Mouse (Mus musculus): ENCODE results near the gene Cenpm. TPM values are rescaled to one million over a fixed set of nuclear protein-coding genes. Genes with fewer than 3 reads are reported as not detected.

Gene Cenpm
- polyA plus RNA-seq, 1 experiment from 2014 or later: 51.7 TPM

GRCm38 (mm10) chr15:82274927-82275901 lies 30.7 kb upstream of the Cenpm start:
- ATAC-seq (ENCODE audit: low read depth) (peak; percentile 59), DNase-seq (ENCODE audit: low spot score) (peak; percentile 61)
- Histone ChIP-seq H3K36me3 (ENCODE audit: control insufficient read depth, insufficient read depth, low read length) (no peaks in the 10 kb centered on the region), H3K27ac (replicated peaks; ENCODE audit: low read depth, low read length) (no peak overlapping the region; the same call in 1 of the 2 replicates), H3K4me2 (ENCODE audit: low read depth, low read length) (peak overlapping the region; percentile 97), H3K27me3 (replicated peaks; ENCODE audit: control insufficient read depth, insufficient read depth, low read length) (peaks cover 21% of the 10 kb centered on the region), H3K9ac (ENCODE audit: low read depth, low read length) (peak overlapping the region; percentile 69), H3K9me3 (ENCODE audit: control insufficient read depth, low read length) (no peaks in the 10 kb centered on the region), H3K4me1 (ENCODE audit: control insufficient read depth, insufficient read depth, low read length) (peaks cover 9% of the 10 kb centered on the region), H3K4me3 (ENCODE audit: low read depth, low read length) (peak overlapping the region; percentile 61)
- 0% methylated on average over 39 of the region's 86 CpGs for WGBS

GRCm38 (mm10) chr15:82274593-82274926 lies 30.0 kb upstream of the Cenpm start, which contains the start of gene Sept3:
Sept3 (plus strand) TSS chr15:82274893.
- Histone ChIP-seq H3K9ac (ENCODE audit: low read depth, low read length) (peak within 1 kb of the TSS; percentile 69), H3K4me3 (ENCODE audit: low read depth, low read length) (peak within 1 kb of the TSS; percentile 61), H3K36me3 (ENCODE audit: control insufficient read depth, insufficient read depth, low read length) (no peaks in the 10 kb centered on the region), H3K4me2 (ENCODE audit: low read depth, low read length) (peak within 1 kb of the TSS; percentile 97), H3K4me1 (ENCODE audit: control insufficient read depth, insufficient read depth, low read length) (peaks cover 9% of the 10 kb centered on the region), H3K27me3 (replicated peaks; ENCODE audit: control insufficient read depth, insufficient read depth, low read length) (peaks cover 21% of the 10 kb centered on the region), H3K27ac (replicated peaks; ENCODE audit: low read depth, low read length) (no peak within 1 kb of the TSS; the same call in 1 of the 2 replicates), H3K9me3 (ENCODE audit: control insufficient read depth, low read length) (no peaks in the 10 kb centered on the region)
- 31% methylated on average over 6 of the region's 6 CpGs for WGBS
- ATAC-seq (ENCODE audit: low read depth) (no peak), DNase-seq (ENCODE audit: low spot score) (no peak)

DNA sequence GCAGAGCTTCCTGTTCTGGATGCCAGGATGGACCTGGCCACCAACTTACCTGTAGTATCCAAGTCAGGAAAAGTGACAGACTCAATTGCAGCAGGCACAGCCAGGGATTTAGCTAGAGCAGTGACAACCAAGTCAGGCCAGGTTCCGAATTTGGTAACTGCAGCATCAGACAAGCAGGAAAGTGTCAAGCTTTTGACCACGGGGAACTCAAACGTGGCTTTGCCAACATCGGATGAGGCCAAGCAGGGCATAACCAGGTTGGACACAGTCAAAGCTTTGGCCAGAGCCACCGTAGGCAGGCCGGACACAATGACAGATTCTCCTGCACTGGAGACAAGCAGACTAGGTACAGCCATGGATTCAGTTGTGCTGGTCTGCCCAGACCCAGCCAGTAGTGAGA lies 27.7 kb upstream of the Cenpm start:
- H3K27me3 ChIP-seq (replicated peaks; ENCODE audit: control insufficient read depth, insufficient read depth, low read length): peaks cover 21% of the 10 kb centered on the region
- WGBS: 78% methylated on average over 6 of the region's 6 CpGs

DNA sequence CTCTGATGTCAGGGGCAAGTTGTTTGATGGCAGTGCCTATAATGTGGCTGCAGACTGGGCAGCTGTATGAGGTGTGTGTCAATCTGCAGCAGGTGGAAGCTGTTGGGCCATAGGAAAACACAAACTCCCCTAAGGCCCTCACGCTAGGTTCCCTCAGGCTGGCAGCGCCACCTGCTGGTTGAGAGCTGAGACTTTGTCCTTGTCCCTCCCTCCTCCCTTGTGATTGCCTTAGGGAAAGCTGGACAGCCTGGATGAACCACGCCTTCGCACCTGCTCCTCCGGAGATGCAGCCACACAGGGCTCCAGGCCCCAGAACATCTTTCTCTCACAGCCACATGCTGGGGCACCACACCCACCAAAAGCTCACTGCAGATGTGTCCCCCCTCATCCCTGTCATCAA lies 26.7 kb upstream of the Cenpm start:
- Histone ChIP-seq H3K27ac (replicated peaks; ENCODE audit: low read depth, low read length) (no peak overlapping the region), H3K4me3 (ENCODE audit: low read depth, low read length) (no peak overlapping the region), H3K27me3 (replicated peaks; ENCODE audit: control insufficient read depth, insufficient read depth, low read length) (peaks cover 21% of the 10 kb centered on the region), H3K4me1 (ENCODE audit: control insufficient read depth, insufficient read depth, low read length) (peaks cover 6% of the 10 kb centered on the region), H3K36me3 (ENCODE audit: control insufficient read depth, insufficient read depth, low read length) (no peaks in the 10 kb centered on the region), H3K9me3 (ENCODE audit: control insufficient read depth, low read length) (no peaks in the 10 kb centered on the region), H3K4me2 (ENCODE audit: low read depth, low read length) (no peak overlapping the region), H3K9ac (ENCODE audit: low read depth, low read length) (no peak overlapping the region)
- WGBS: 4% methylated on average over 4 of the region's 5 CpGs
- ATAC-seq (ENCODE audit: low read depth): peak; percentile 38; the same call in 1 of the 2 replicates
- peak; percentile 84 for DNase-seq (ENCODE audit: low spot score)

More for the DNA sequence above, 27.7 kb upstream of the Cenpm start:
- Histone ChIP-seq H3K4me1 (ENCODE audit: control insufficient read depth, insufficient read depth, low read length) (peaks cover 9% of the 10 kb centered on the region), H3K36me3 (ENCODE audit: control insufficient read depth, insufficient read depth, low read length) (no peaks in the 10 kb centered on the region), H3K27ac (replicated peaks; ENCODE audit: low read depth, low read length) (no peak overlapping the region), H3K4me3 (ENCODE audit: low read depth, low read length) (no peak overlapping the region), H3K4me2 (ENCODE audit: low read depth, low read length) (no peak overlapping the region), H3K9ac (ENCODE audit: low read depth, low read length) (no peak overlapping the region), H3K9me3 (ENCODE audit: control insufficient read depth, low read length) (no peaks in the 10 kb centered on the region)
- no peak for ATAC-seq (ENCODE audit: low read depth)
- no peak for DNase-seq (ENCODE audit: low spot score)

DNA sequence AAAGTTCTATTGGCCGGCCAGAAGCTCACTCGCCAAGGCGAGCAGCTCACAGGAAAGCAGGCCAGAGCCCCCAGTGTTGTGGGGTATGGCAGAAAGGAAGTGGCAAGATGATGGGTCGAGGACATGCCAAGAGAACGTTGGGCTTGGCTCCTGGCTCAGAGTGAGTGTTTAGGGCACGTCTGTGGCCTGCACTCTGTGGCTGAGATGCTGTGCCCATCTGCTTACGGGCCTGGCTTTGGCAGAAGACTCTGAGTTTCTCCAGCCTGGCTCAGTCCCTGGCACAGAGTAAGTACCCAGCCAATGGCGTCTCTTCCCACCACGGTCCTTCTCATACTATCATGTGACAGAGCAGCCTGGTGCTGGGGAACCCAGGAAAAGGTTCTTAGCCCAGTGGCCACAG lies 24.2 kb upstream of the Cenpm start:
- ATAC-seq (ENCODE audit: low read depth) (no peak), DNase-seq (ENCODE audit: low spot score) (no peak)
- Histone ChIP-seq H3K4me2 (ENCODE audit: low read depth, low read length) (no peak overlapping the region), H3K27ac (replicated peaks; ENCODE audit: low read depth, low read length) (no peak overlapping the region), H3K9ac (ENCODE audit: low read depth, low read length) (no peak overlapping the region), H3K4me3 (ENCODE audit: low read depth, low read length) (no peak overlapping the region), H3K27me3 (replicated peaks; ENCODE audit: control insufficient read depth, insufficient read depth, low read length) (peaks cover 13% of the 10 kb centered on the region; the same call in 1 of the 2 replicates), H3K4me1 (ENCODE audit: control insufficient read depth, insufficient read depth, low read length) (no peaks in the 10 kb centered on the region), H3K36me3 (ENCODE audit: control insufficient read depth, insufficient read depth, low read length) (no peaks in the 10 kb centered on the region), H3K9me3 (ENCODE audit: control insufficient read depth, low read length) (no peaks in the 10 kb centered on the region)
- 82% methylated on average over 9 of the region's 9 CpGs for WGBS

DNA sequence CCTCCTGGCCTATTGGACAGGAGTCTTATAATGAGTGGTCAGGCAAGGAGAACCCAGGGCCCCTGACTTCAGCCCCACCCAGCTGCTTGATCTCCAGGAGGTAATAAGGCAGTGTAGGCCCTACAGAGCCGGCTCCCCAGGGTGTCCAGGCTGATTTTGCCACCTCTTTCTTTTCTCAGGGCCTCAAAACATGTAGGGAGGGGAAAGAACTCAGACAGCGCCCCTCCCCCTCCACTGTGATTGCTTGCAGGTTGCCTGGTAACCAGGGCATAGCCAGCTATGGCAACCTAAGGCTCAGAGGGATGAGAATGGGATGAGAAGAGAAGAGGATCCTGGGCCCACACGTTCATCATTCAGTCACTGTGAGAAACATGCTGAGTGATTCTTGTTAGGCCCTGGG lies 23.6 kb upstream of the Cenpm start:
- no peak overlapping the region for H3K27ac ChIP-seq (replicated peaks; ENCODE audit: low read depth, low read length)
- no peak overlapping the region for H3K4me3 ChIP-seq (ENCODE audit: low read depth, low read length)
- H3K27me3 ChIP-seq (replicated peaks; ENCODE audit: control insufficient read depth, insufficient read depth, low read length): peaks cover 9% of the 10 kb centered on the region; the same call in 1 of the 2 replicates
- no peak overlapping the region for H3K9ac ChIP-seq (ENCODE audit: low read depth, low read length)
- no peak overlapping the region for H3K4me2 ChIP-seq (ENCODE audit: low read depth, low read length)
- WGBS: 20% methylated on average over 2 of the region's 3 CpGs
- no peaks in the 10 kb centered on the region for H3K4me1 ChIP-seq (ENCODE audit: control insufficient read depth, insufficient read depth, low read length)
- DNase-seq (ENCODE audit: low spot score): peak; percentile 14
- H3K9me3 ChIP-seq (ENCODE audit: control insufficient read depth, low read length): no peaks in the 10 kb centered on the region
- H3K36me3 ChIP-seq (ENCODE audit: control insufficient read depth, insufficient read depth, low read length): no peaks in the 10 kb centered on the region
- no peak for ATAC-seq (ENCODE audit: low read depth)

GRCm38 (mm10) chr15:82266356-82266755 lies 21.8 kb upstream of the Cenpm start:
- 13% methylated on average over 6 of the region's 6 CpGs for WGBS
- DNase-seq (ENCODE audit: low spot score) (peak; percentile 48), ATAC-seq (ENCODE audit: low read depth) (peak; percentile 20; the same call in 1 of the 2 replicates)
- no peaks in the 10 kb centered on the region for H3K27me3 ChIP-seq (replicated peaks; ENCODE audit: control insufficient read depth, insufficient read depth, low read length)
- H3K9ac ChIP-seq (ENCODE audit: low read depth, low read length): no peak overlapping the region
- H3K9me3 ChIP-seq (ENCODE audit: control insufficient read depth, low read length): no peaks in the 10 kb centered on the region
- no peak overlapping the region for H3K4me3 ChIP-seq (ENCODE audit: low read depth, low read length)
- no peak overlapping the region for H3K4me2 ChIP-seq (ENCODE audit: low read depth, low read length)
- H3K36me3 ChIP-seq (ENCODE audit: control insufficient read depth, insufficient read depth, low read length): no peaks in the 10 kb centered on the region
- no peak overlapping the region for H3K27ac ChIP-seq (replicated peaks; ENCODE audit: low read depth, low read length)
- no peaks in the 10 kb centered on the region for H3K4me1 ChIP-seq (ENCODE audit: control insufficient read depth, insufficient read depth, low read length)

GRCm38 (mm10) chr15:82259510-82259909 lies 15.0 kb upstream of the Cenpm start:
- no peak for DNase-seq (ENCODE audit: low spot score)
- 16% methylated on average over 16 of the region's 16 CpGs for WGBS
- no peaks in the 10 kb centered on the region for H3K4me1 ChIP-seq (ENCODE audit: control insufficient read depth, insufficient read depth, low read length)
- no peak overlapping the region for H3K4me3 ChIP-seq (ENCODE audit: low read depth, low read length)
- no peaks in the 10 kb centered on the region for H3K9me3 ChIP-seq (ENCODE audit: control insufficient read depth, low read length)
- no peak overlapping the region for H3K4me2 ChIP-seq (ENCODE audit: low read depth, low read length)
- no peak overlapping the region for H3K27ac ChIP-seq (replicated peaks; ENCODE audit: low read depth, low read length)
- no peak overlapping the region for H3K9ac ChIP-seq (ENCODE audit: low read depth, low read length)
- no peaks in the 10 kb centered on the region for H3K27me3 ChIP-seq (replicated peaks; ENCODE audit: control insufficient read depth, insufficient read depth, low read length)
- no peak for ATAC-seq (ENCODE audit: low read depth)
- no peaks in the 10 kb centered on the region for H3K36me3 ChIP-seq (ENCODE audit: control insufficient read depth, insufficient read depth, low read length)

Data from embryonic facial prominence, embryonic 14.5 days (tissue).